Mouse (Mus musculus) testis, adult 2 months (tissue): Measurements from ENCODE around the gene Grik3.

Experiments used
- CTCF ChIP-seq: fragments of 200-500 bp; IDR thresholded peaks from 2 replicates; pipeline ENCODE4 v1.5.1; 2012; ENCODE audit warnings: low read depth, mild to moderate bottlenecking, inconsistent platforms, low read length, moderate library complexity; ENCODE audit not compliant: control insufficient read depth, insufficient read depth, insufficient replicate concordance
- POLR2A ChIP-seq: fragments of 200-500 bp; IDR thresholded peaks from 2 replicates; pipeline ENCODE4 v1.6.1; 2012; ENCODE audit warnings: low read depth, mild to moderate bottlenecking, inconsistent platforms, low read length, moderate library complexity; ENCODE audit not compliant: control insufficient read depth

DNA sequence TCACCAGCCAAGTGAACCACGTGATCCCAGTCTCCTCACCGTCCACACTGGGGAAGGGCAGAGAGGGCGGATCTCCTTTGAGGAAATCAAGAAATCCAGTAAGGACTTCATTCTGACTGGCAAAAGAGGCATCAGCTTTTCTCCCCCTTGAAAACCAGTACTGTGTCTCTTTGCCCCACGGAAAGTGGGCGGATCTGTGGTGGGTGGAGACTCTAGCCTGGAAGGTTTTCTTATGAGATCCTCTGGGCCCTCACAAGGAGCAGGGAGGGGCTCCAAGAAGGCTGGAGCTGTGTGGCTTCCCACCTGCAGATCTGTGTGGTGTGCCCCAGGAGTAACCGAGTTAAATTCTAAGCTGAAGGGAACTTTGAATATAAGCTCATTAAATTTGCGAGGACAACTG is 32.4 kb downstream of the Grik3 start:
- TF ChIP-seq CTCF (no peak), POLR2A (no peak)
